Mouse (Mus musculus) heart, adult 2 months (tissue): ENCODE measurements around the gene Ckap4.
"Not testable (repeated sequence)": the region's sequence is repeated elsewhere in the genome, so short reads cannot be mapped to it uniquely, and the experiment has no call there.

ENCODE experiments used
- CTCF ChIP-seq: fragments of 200-600 bp; IDR thresholded peaks from 2 replicates; pipeline ENCODE4 v1.8.1; 2022; ENCODE audit warnings: antibody characterized with exemption, mild to moderate bottlenecking, moderate library complexity
- EP300 ChIP-seq: fragments of 200-500 bp; IDR thresholded peaks from 2 replicates; pipeline ENCODE4 v1.6.1; 2011; ENCODE audit warnings: low read depth, low read length, control low read depth; ENCODE audit not compliant: insufficient read depth

DNA sequence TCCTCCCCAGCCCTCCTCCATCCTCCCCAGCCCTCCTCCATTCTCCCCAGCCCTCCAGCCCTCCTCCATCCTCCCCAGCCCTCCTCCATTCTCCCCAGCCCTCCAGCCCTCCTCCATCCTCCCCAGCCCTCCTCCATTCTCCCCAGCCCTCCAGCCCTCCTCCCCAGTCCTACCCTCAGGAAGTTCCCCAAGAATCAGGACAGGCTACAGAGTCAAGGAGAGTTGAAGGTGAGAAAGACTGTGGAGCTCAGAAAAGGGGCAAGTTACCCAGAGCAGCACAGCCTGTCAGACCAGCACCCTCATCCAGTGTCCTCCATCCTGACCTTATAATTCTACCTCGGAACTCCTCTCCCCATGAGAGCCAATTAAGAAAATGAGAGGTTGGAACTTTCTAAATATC, 17.9 kb downstream of the Ckap4 start:
- not testable (repeated sequence) for TF ChIP-seq CTCF, EP300
